Mouse (Mus musculus) Patski (cell line): ENCODE data around the gene Cdan1. TPM values are rescaled to one million over a fixed set of nuclear protein-coding genes. Genes with fewer than 3 reads are reported as not detected.
A peak's percentile ranks its signal among the peaks of the same experiment; 100 is the strongest.
"Not testable (repeated sequence)": the region's sequence is repeated elsewhere in the genome, so short reads cannot be mapped to it uniquely, and the experiment has no call there.

Experiments
- ATAC-seq: fragments of 100-300 bp; one replicate; pipeline ENCODE4 v1.8.0; 2021
- CTCF ChIA-PET: fragments of 350-600 bp; sonication (Branson Sonifier 250); formaldehyde crosslinking; loops from one replicate; lab custom pipeline; 2022; ENCODE audit warnings: inconsistent platforms; lab: Charles Lee
- POLR2A ChIA-PET: fragments of 350-600 bp; sonication (Branson Sonifier 250); formaldehyde crosslinking; loops from one replicate; lab custom pipeline; 2022; ENCODE audit warnings: antibody characterized with exemption, inconsistent platforms; lab: Charles Lee
- DNase-seq: peaks from one replicate; pipeline ENCODE4 v3.0.0-alpha.2; 2011; ENCODE audit warnings: low read depth, low spot score
- H3K27me3 ChIP-seq: fragments of 371-371 bp; one replicate; pipeline ENCODE4 v1.5.1; 2021
- CTCF ChIP-seq: fragments of 100-300 bp; IDR thresholded peaks from one replicate; pipeline ENCODE4 v1.5.1; 2021
- in situ Hi-C: fragments of 300-500 bp; cut with MboI; formaldehyde crosslinking; loops from 3 replicates; pipeline ENCODE4 v1.11.1; 2018; ENCODE audit warnings: low pct_unique_long_range_greater_than_20kb, mixed read lengths
- polyA plus RNA-seq: library from polyadenylated mRNA; unstranded; gene quantifications from one replicate; pipeline ENCODE4 v1.2.3, GENCODE M21; 2021

Gene Cdan1
- polyA plus RNA-seq, 1 experiment from 2014 or later: 14.0 TPM

DNA sequence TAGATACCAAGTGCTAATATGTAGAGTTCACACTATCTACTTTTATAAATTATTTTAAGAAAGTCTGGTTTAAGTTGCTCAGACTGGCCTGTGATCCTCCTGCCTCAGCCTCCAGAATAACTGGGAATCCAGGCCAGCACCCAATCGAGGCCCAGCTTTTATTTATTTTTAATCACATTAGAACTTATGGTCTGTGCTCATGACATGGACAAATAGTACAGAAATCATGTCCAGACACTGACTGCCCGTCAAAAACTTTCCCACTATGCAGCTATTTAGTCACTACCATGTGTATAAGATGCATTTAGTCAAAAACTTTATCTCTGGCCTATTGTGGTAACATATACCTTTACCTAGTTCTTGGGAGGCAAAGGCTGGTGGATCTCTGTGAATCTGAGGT is 128.0 kb downstream of the Cdan1 start:
- DNase-seq (no peak), ATAC-seq (no peak)
- POLR2A ChIA-PET: no interaction called here
- H3K27me3 ChIP-seq: no peaks in the 10 kb centered on the region
- in situ Hi-C loops: no loop called here
- TF ChIP-seq CTCF: no peak
- CTCF ChIA-PET: no interaction called here

DNA sequence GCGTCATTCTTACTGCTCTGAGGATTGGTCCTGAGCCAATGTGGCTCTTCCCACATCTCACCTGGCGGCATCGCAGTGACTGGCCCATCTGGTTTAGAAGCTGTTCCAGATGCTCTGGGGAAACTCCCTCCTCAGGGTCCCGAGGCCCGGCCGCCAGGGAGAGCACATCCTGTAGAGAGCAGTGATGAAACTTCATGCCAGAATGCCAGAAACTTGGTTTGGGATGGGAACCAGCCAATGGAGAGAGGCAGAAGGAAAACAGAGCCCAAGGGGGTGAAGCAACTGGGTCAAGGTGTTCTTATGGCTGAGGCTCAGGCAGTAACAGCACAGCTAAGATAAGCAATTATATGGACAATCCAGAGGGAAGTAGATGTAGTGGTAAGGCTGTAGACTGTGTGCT is 129.1 kb downstream of the Cdan1 start:
- ATAC-seq (no peak), DNase-seq (no peak)
- no peaks in the 10 kb centered on the region for H3K27me3 ChIP-seq
- TF ChIP-seq CTCF: no peak
- ChIA-PET POLR2A (no interaction called here), CTCF (no interaction called here)
- in situ Hi-C loops: no loop called here

DNA sequence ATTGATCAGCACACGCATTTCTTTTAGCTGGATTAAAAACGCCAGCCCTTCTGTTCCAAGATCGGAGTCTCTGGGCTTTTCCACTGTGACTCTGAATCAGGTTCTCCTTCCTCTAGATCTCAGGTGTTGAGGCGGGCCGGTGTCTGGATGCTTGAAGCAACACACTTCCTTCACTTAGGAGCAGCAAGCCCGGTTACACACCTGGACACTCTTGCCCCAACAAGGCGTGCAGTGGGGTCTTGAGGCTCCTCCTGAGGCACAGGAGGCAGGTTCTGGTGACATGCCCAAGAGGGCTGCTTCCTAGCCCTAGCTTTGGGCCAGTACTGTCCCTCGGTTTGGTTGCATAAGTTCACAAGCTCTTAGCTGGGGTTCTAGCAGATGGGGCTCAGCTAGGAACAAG is 131.4 kb downstream of the Cdan1 start:
- H3K27me3 ChIP-seq: no peaks in the 10 kb centered on the region
- ChIA-PET POLR2A (no interaction called here), CTCF (interaction anchor here (1.4 kb wide), 1 partner anchor 11 kb away, joined by 3 read pairs; no protein-coding TSS in a partner anchor)
- no peak for ATAC-seq
- DNase-seq: no peak
- no peak for TF ChIP-seq CTCF
- in situ Hi-C loops: no loop called here

- ChIA-PET CTCF (no interaction called here), POLR2A (no interaction called here)
- TF ChIP-seq CTCF: no peak
- H3K27me3 ChIP-seq: no peaks in the 10 kb centered on the region
- ATAC-seq: no peak
- no peak for DNase-seq
- in situ Hi-C loops: no loop called here
These were observed 136.5 kb downstream of the Cdan1 start for GRCm38 (mm10) chr2:120713441-120713840.

- DNase-seq (no peak), ATAC-seq (no peak)
- in situ Hi-C loops: no loop called here
- no peaks in the 10 kb centered on the region for H3K27me3 ChIP-seq
- TF ChIP-seq CTCF: no peak
- POLR2A ChIA-PET: interaction anchor here (1.0 kb wide), 1 partner anchor 53 kb away, joined by 11 read pairs; no protein-coding TSS in a partner anchor
- CTCF ChIA-PET: no interaction called here
These were observed 139.0 kb downstream of the Cdan1 start for GRCm38 (mm10) chr2:120710948-120711347.

GRCm38 (mm10) chr2:120710154-120710553 is 139.8 kb downstream of the Cdan1 start:
- ChIA-PET CTCF (no interaction called here), POLR2A (no interaction called here)
- DNase-seq (no peak), ATAC-seq (no peak)
- H3K27me3 ChIP-seq: no peaks in the 10 kb centered on the region
- TF ChIP-seq CTCF: no peak
- in situ Hi-C loops: no loop called here

GRCm38 (mm10) chr2:120707041-120707440 is 142.9 kb downstream of the Cdan1 start:
- no peak for TF ChIP-seq CTCF
- CTCF ChIA-PET: no interaction called here
- H3K27me3 ChIP-seq: no peaks in the 10 kb centered on the region
- in situ Hi-C loops: no loop called here
- ATAC-seq (no peak), DNase-seq (no peak)
- POLR2A ChIA-PET: no interaction called here

- POLR2A ChIA-PET: no interaction called here
- in situ Hi-C loops: no loop called here
- ATAC-seq: no peak
- CTCF ChIA-PET: interaction anchor here (1.4 kb wide), 1 partner anchor 12 kb away, joined by 4 read pairs; no protein-coding TSS in a partner anchor
- TF ChIP-seq CTCF: no peak
- DNase-seq: no peak
- no peaks in the 10 kb centered on the region for H3K27me3 ChIP-seq
These were observed 147.3 kb downstream of the Cdan1 start for GRCm38 (mm10) chr2:120702675-120703074.

DNA sequence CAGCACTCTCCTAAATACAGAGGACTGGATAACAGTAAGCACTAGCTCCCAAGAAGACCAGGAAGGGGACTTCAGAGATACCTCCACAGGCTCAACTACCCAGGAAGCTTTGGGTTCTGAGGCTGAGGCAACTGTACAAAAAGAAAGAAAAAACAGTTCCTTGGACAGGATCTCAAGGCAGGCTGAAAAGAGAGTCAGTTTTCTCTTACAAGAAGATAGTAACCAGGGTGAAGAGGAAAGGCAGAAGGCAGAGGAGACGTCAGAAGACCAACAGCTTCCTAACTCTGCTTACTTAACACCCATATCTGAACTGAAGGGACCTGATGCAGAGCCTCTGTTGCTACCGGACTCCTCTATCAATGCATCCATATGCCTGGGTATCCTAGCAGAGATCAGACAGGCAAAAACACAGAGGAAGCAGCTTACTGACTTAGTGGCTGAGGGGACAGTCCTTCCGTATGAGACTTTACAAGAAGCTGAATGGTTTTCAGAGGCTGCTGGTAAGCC is 149.5 kb downstream of the Cdan1 start:
- ChIA-PET POLR2A (no interaction called here), CTCF (interaction anchor here (1.5 kb wide), 1 partner anchor 15 kb away, joined by 3 read pairs; no protein-coding TSS in a partner anchor)
- ATAC-seq: no peak
- in situ Hi-C loops: no loop called here
- H3K27me3 ChIP-seq: no peaks in the 10 kb centered on the region
- no peak for TF ChIP-seq CTCF
- no peak for DNase-seq

DNA sequence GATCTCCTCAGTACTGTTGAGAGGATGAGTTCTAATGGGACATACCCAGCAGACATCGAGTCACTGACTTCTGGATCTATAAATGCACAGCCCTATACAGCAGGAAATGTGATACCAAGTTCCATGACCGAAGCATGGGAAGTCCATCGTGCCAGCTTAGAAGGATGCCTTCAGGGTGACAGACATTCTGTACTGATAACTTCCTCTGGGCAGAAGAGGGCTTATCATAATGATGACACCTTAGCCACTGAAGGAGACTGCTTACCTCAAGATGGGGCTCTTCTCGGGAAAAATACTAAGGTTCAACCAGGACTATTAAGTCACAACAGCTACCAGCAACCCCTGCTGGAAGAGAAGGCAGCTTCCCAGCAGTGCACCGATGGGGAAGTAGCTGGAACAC is 152.2 kb downstream of the Cdan1 start:
- no peaks in the 10 kb centered on the region for H3K27me3 ChIP-seq
- POLR2A ChIA-PET: no interaction called here
- in situ Hi-C loops: no loop called here
- TF ChIP-seq CTCF: no peak
- CTCF ChIA-PET: no interaction called here
- ATAC-seq (no peak), DNase-seq (no peak)

DNA sequence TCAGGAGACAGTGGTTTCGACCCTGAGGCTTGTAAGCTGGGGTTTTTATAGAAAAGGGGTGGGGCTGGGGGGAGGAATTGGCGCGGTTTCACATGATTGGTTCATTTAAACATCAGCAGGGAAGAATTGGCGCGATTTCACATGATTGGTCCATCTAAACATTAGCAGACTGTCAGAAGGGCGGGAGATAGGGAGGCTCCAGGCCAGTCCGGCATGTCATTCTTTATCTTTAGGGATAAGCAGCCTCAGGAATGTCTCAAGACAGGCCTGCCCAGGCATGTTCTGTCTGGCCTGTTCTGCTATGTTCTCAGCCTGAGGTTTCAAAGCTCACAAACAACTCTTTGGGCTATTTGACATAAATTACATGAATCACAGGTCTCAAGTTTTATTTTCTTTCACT is 168.8 kb downstream of the Cdan1 start:
- CTCF ChIA-PET: interaction anchor here (1.2 kb wide), 1 partner anchor 11 kb away, joined by 3 read pairs; no protein-coding TSS in a partner anchor
- POLR2A ChIA-PET: interaction anchor here (1.4 kb wide), 1 partner anchor 9 kb away, joined by 4 read pairs; no protein-coding TSS in a partner anchor
- ATAC-seq, in situ Hi-C loops, H3K27me3 ChIP-seq, DNase-seq: not testable (repeated sequence)

GRCm38 (mm10) chr2:120670253-120670652 is 179.7 kb downstream of the Cdan1 start:
- POLR2A ChIA-PET: no interaction called here
- TF ChIP-seq CTCF: peak; percentile 8
- H3K27me3 ChIP-seq: no peaks in the 10 kb centered on the region
- in situ Hi-C loops: loop anchor here (5.0 kb wide), 1 partner anchor 198 kb away; no protein-coding TSS in a partner anchor
- CTCF ChIA-PET: interaction anchor here (0.6 to 4.2 kb wide), 5 partner anchors 12 to 193 kb away, joined by 3 to 18 read pairs (median 3); no protein-coding TSS in a partner anchor
- no peak for DNase-seq
- no peak for ATAC-seq
